Mouse (Mus musculus): ENCODE measurements around the gene Tmem108.

DNA sequence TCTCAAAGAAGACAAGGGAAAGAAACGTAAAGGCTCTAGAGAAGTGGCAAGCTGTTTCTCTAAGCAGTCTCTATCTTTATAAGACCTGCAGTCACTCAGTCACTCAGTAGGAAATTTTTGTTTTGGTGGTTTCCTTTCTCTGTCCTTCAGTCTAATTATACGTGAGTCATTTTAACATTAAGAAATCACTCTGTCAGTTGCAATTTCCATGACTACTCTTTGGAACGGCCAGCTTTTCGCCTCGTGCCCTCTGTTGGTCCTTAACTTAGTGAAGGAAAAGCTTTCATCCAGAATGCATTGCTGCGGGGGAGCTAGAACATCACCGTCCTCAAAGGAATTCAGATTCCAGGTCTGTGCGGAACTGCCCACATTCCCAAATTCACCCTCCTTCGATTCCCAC lies 11.1 kb downstream of the Tmem108 start:
- TF ChIP-seq CTCF (conservative IDR thresholded peaks at IDR 0.05; ENCODE audit: low read length) (no peak), NANOG (IDR thresholded peaks at IDR 0.05; ENCODE audit: borderline replicate concordance, low read length) (no peak)
